Mouse (Mus musculus) heart, adult 2 months (tissue): ENCODE data around the gene Vps35.

Source experiments
- CTCF ChIP-seq: fragments of 200-600 bp; IDR thresholded peaks from 2 replicates; pipeline ENCODE4 v1.8.1; 2022; ENCODE audit warnings: antibody characterized with exemption, mild to moderate bottlenecking, moderate library complexity
- EP300 ChIP-seq: fragments of 200-500 bp; IDR thresholded peaks from 2 replicates; pipeline ENCODE4 v1.6.1; 2011; ENCODE audit warnings: low read depth, low read length, control low read depth; ENCODE audit not compliant: insufficient read depth
- POLR2A ChIP-seq: fragments of 200-500 bp; IDR thresholded peaks from 2 replicates; pipeline ENCODE4 v1.6.1; 2011; ENCODE audit warnings: mild to moderate bottlenecking, low read depth, low read length, control low read depth; ENCODE audit not compliant: insufficient read depth

- TF ChIP-seq POLR2A (no peak), CTCF (no peak), EP300 (no peak)
Observed at GRCm38 (mm10) chr8:85225688-85226087, 73.9 kb downstream of the Vps35 start, which contains the start of gene Olfr371.
